Mouse (Mus musculus) retina, postnatal 1 day (tissue): ENCODE measurements at regions not wholly inside any gene's neighbourhood (a gene's known extent, or its start where the extent isn't known, plus 50 kb on each side); places are given as distances from the start of the nearest gene placed in this dataset.
"Not testable (repeated sequence)": the region's sequence is repeated elsewhere in the genome, so short reads cannot be mapped to it uniquely, and the experiment has no call there.

Source experiments
- DNase-seq: peaks from one replicate; pipeline ENCODE4 v3.0.0-alpha.2; 2012

- no peak for DNase-seq
Measured at GRCm38 (mm10) chr1:164538304-164539043, 80.3 kb upstream of the Atp1b1 start.

GRCm38 (mm10) chr1:164537324-164537948 is 79.3 kb upstream of the Atp1b1 start:
- no peak for DNase-seq

GRCm38 (mm10) chr1:164532196-164532595 is 74.0 kb upstream of the Atp1b1 start:
- DNase-seq: no peak

GRCm38 (mm10) chr1:164531741-164532140 is 73.6 kb upstream of the Atp1b1 start:
- DNase-seq: no peak

GRCm38 (mm10) chr1:164526748-164527147 is 68.6 kb upstream of the Atp1b1 start:
- no peak for DNase-seq

- DNase-seq: no peak
Measured at GRCm38 (mm10) chr1:164522377-164523150, 64.4 kb upstream of the Atp1b1 start.

- no peak for DNase-seq
Measured at GRCm38 (mm10) chr1:164521371-164522130, 63.4 kb upstream of the Atp1b1 start.

- no peak for DNase-seq
Measured at GRCm38 (mm10) chr1:164518866-164519265, 60.7 kb upstream of the Atp1b1 start.

GRCm38 (mm10) chr1:164518308-164518707 is 60.2 kb upstream of the Atp1b1 start:
- no peak for DNase-seq

GRCm38 (mm10) chr1:164517362-164517761 is 59.2 kb upstream of the Atp1b1 start:
- not testable (repeated sequence) for DNase-seq

- no peak for DNase-seq
Measured at GRCm38 (mm10) chr1:164511628-164512385, 53.7 kb upstream of the Atp1b1 start.

GRCm38 (mm10) chr1:164509226-164509625 is 51.1 kb upstream of the Atp1b1 start:
- no peak for DNase-seq

GRCm38 (mm10) chr1:164508556-164508955 is 50.4 kb upstream of the Atp1b1 start:
- peak; percentile 7 for DNase-seq

- no peak for DNase-seq
Measured at GRCm38 (mm10) chr1:164508106-164508505, 50.0 kb upstream of the Atp1b1 start.
